Mouse (Mus musculus) cerebellum, adult 2 months (tissue): Measurements from ENCODE around the gene Ltbp2.

Experiments used
- CTCF ChIP-seq: fragments of 200-500 bp; IDR thresholded peaks from 2 replicates; pipeline ENCODE4 v1.5.1; 2011; ENCODE audit warnings: low read depth, mild to moderate bottlenecking, control low read depth, low read length, moderate library complexity, borderline replicate concordance; ENCODE audit not compliant: insufficient read depth
- POLR2A ChIP-seq: fragments of 200-500 bp; IDR thresholded peaks from 2 replicates; pipeline ENCODE4 v1.6.1; 2011; ENCODE audit warnings: low read length, control low read depth, borderline replicate concordance; ENCODE audit not compliant: insufficient read depth

GRCm38 (mm10) chr12:84841158-84842140 lies 34.9 kb downstream of the Ltbp2 start:
- TF ChIP-seq POLR2A (0 out of 2 replicates have a peak, but pooled peaks have one; percentile 15), CTCF (no peak)
